Mouse (Mus musculus) NIH3T3 (cell line): ENCODE data around the gene Rbfox2.

ENCODE experiments used
- DNase-seq: peaks from one replicate; pipeline ENCODE4 v3.0.0-alpha.2; 2012; ENCODE audit warnings: low read depth

The Rbfox2 gene

GRCm38 (mm10) chr15:77226831-77227354, 79.9 kb downstream of the Rbfox2 start:
- no peak for DNase-seq

- no peak for DNase-seq
Measured at GRCm38 (mm10) chr15:77225858-77226257, 80.9 kb downstream of the Rbfox2 start.

- peak; percentile 83 for DNase-seq
Measured at GRCm38 (mm10) chr15:77225274-77225673, 81.5 kb downstream of the Rbfox2 start.

- no peak for DNase-seq
Measured at GRCm38 (mm10) chr15:77220833-77221232, 86.0 kb downstream of the Rbfox2 start.

- peak; percentile 86 for DNase-seq
Measured at GRCm38 (mm10) chr15:77220137-77220536, 86.7 kb downstream of the Rbfox2 start.

- peak; percentile 50 for DNase-seq
Measured at GRCm38 (mm10) chr15:77219571-77219970, 87.2 kb downstream of the Rbfox2 start.

GRCm38 (mm10) chr15:77218007-77218406, 88.8 kb downstream of the Rbfox2 start:
- DNase-seq, result peak; percentile 67

GRCm38 (mm10) chr15:77217523-77217922, 89.3 kb downstream of the Rbfox2 start:
- DNase-seq, result peak; percentile 52

GRCm38 (mm10) chr15:77216704-77217103, 90.1 kb downstream of the Rbfox2 start:
- DNase-seq, result no peak

GRCm38 (mm10) chr15:77215178-77215800, 91.5 kb downstream of the Rbfox2 start:
- DNase-seq, result peak; percentile 57

- DNase-seq, result peak; percentile 89
Measured at GRCm38 (mm10) chr15:77214410-77215107, 92.2 kb downstream of the Rbfox2 start.

- DNase-seq, result peak; percentile 36
Measured at GRCm38 (mm10) chr15:77213829-77214228, 93.0 kb downstream of the Rbfox2 start.

GRCm38 (mm10) chr15:77212818-77213217, 94.0 kb downstream of the Rbfox2 start:
- no peak for DNase-seq

GRCm38 (mm10) chr15:77212217-77212757, 94.5 kb downstream of the Rbfox2 start:
- DNase-seq, result no peak

GRCm38 (mm10) chr15:77206996-77207395, 99.8 kb downstream of the Rbfox2 start:
- DNase-seq, result no peak

GRCm38 (mm10) chr15:77204951-77205350, 101.9 kb downstream of the Rbfox2 start:
- no peak for DNase-seq

GRCm38 (mm10) chr15:77203255-77203981, 103.4 kb downstream of the Rbfox2 start:
- DNase-seq, result peak; percentile 58

GRCm38 (mm10) chr15:77202881-77203254, 103.9 kb downstream of the Rbfox2 start:
- no peak for DNase-seq

- peak; percentile 89 for DNase-seq
Measured at GRCm38 (mm10) chr15:77202223-77202622, 104.6 kb downstream of the Rbfox2 start.

- peak; percentile 95 for DNase-seq
Measured at GRCm38 (mm10) chr15:77196827-77197226, 110.0 kb downstream of the Rbfox2 start.

GRCm38 (mm10) chr15:77196001-77196400, 110.8 kb downstream of the Rbfox2 start:
- DNase-seq, result no peak

GRCm38 (mm10) chr15:77192154-77192935, 114.5 kb downstream of the Rbfox2 start:
- DNase-seq, result peak; percentile 79
